Mouse (Mus musculus) embryonic fibroblast, embryonic 13.5 days (primary cell): ENCODE results near the gene Slc4a2. TPM values are rescaled to one million over a fixed set of nuclear protein-coding genes. Genes with fewer than 3 reads are reported as not detected.

Source experiments
- H3K27ac ChIP-seq: 2 replicates; pipeline ENCODE4 v1.5.1; 2012; ENCODE audit warnings: low read length, control low read depth, inconsistent platforms; ENCODE audit not compliant: insufficient read depth
- H3K4me1 ChIP-seq: 2 replicates; pipeline ENCODE4 v1.6.1; 2011; ENCODE audit warnings: low read length; ENCODE audit not compliant: control insufficient read depth, insufficient read depth
- H3K4me3 ChIP-seq: 2 replicates; pipeline ENCODE4 v1.5.1; 2011; ENCODE audit warnings: mild to moderate bottlenecking, control low read depth, low read length; ENCODE audit not compliant: insufficient read depth
- CTCF ChIP-seq: IDR thresholded peaks from 2 replicates; pipeline ENCODE4 v1.5.1; 2011; ENCODE audit warnings: mild to moderate bottlenecking, control low read depth, low read length, moderate library complexity, borderline replicate concordance; ENCODE audit not compliant: insufficient read depth
- POLR2A ChIP-seq: IDR thresholded peaks from 2 replicates; pipeline ENCODE4 v1.6.1; 2011; ENCODE audit warnings: low read depth, mild to moderate bottlenecking, control low read depth, low read length, moderate library complexity
- polyA plus RNA-seq: library from polyadenylated mRNA; stranded (reverse); fragments of >200 nt; gene quantifications from 2 replicates; pipeline ENCODE4 v1.2.4, GENCODE M21; 2011; ENCODE audit warnings: low read depth; ENCODE audit not compliant: missing spikeins, insufficient read length

Gene Slc4a2
- polyA plus RNA-seq, 1 experiment = 59.0 TPM

DNA sequence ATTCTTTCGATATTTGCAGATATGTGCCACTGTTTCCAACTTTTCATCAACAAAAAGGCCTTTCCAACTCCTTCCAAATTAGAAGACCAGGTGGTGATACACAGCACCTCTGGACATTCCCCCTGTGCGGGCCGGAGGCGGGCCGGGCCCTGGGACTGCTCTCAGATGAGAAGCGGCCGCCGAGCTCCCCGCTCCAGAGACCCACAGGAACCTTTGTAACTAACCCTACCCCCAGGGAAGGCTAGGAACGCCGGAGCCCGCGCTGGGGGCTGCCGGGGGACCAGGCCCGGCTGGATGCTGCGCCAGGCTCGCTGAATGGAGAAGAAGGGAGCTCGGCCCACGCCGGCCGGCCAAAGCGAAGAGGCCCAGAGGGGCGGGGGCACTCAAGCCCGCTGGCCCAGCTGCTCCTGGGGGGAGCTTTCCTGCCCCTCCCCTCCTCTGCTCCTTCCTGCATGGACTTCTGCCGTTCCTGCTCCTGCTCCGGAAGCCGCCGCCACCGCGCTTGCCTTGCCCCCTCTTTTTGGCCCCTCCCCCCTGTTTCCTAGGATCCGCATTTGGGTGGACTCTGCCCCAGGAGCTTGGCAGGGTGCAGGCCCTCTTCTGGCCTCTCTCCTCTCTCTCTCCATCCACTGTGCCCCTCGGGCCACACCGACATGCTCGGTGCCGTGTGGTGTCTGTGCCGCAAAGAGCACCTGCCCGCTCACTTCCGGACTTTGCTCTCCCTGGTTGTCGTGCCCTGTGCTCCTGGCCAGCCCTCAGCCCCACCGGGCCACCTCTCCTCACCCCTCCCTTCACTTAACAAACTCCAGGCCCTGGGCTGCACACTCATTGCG lies 58.8 kb downstream of the Slc4a2 start:
- H3K4me1 ChIP-seq = peaks cover 2% of the 10 kb centered on the region; the same call in 1 of the 2 replicates
- TF ChIP-seq POLR2A (no peak), CTCF (no peak)
- no peak overlapping the region for H3K27ac ChIP-seq
- H3K4me3 ChIP-seq = no peak overlapping the region

DNA sequence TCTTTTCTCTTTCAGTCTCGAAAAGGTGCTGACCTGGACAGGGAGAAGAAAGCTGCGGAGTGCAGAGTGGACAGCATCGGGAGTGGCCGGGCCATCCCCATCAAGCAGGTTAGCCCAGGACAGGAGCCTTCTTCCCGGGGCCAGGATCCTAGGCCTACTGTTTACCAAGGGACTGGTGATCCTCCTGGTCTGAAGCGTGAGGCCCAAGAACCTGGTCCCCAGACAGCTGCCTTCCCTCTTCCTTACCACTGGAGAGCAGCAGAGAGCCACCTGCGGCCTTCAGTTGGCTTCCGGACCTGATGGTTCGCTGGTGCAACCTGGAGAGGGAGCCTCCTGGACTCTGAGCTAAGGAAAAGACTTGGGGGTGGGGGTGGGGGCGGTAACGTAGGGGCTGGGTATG lies 59.7 kb downstream of the Slc4a2 start:
- Histone ChIP-seq H3K27ac (no peak overlapping the region), H3K4me3 (no peak overlapping the region), H3K4me1 (peaks cover 2% of the 10 kb centered on the region; the same call in 1 of the 2 replicates)
- TF ChIP-seq POLR2A (no peak), CTCF (peak; percentile 79)

DNA sequence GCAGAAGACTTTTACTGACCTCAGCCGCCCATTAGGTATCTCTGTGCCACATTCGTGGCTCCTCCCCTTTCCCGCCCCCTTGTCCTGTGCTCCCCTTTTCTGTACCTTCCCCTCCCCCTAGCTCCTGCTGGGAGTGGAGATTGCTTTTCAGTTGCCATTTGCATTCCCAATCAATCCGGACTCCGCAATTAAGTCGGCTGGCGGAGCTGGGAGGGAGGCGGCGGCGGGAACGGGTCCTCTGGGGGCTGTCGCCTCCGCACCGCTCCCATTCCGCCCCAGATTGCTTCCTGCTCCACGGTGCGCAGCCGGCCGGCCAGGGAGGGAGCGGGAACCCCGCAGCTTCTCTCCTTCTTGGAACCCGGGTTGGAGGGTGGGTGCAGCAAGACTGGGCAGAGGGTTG lies 61.3 kb downstream of the Slc4a2 start:
- H3K4me3 ChIP-seq = no peak overlapping the region
- TF ChIP-seq CTCF (no peak), POLR2A (no peak)
- H3K4me1 ChIP-seq = peaks cover 2% of the 10 kb centered on the region; the same call in 1 of the 2 replicates
- no peak overlapping the region for H3K27ac ChIP-seq

DNA sequence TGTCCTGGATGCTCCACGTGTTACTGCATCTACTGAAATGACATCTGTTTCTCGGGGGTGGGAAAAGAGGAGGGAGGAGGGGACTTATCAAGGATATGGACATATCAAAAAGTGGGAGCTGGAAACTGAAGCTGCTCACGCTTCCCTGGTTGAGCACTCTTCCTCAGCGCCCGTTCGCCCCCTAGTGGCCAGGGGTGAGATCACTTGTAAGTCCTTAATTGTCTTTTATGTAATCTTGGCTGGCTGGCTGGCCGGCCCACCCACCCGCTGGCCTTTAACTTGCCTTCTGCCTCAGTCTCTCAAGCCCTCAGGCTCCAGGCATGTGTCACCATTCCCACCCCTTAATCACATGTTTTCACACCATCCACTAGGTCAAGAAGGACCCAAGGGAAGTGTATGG lies 62.5 kb downstream of the Slc4a2 start:
- H3K4me1 ChIP-seq = peaks cover 2% of the 10 kb centered on the region; the same call in 1 of the 2 replicates
- H3K4me3 ChIP-seq = no peak overlapping the region
- TF ChIP-seq POLR2A (no peak), CTCF (peak; percentile 78)
- H3K27ac ChIP-seq = no peak overlapping the region

DNA sequence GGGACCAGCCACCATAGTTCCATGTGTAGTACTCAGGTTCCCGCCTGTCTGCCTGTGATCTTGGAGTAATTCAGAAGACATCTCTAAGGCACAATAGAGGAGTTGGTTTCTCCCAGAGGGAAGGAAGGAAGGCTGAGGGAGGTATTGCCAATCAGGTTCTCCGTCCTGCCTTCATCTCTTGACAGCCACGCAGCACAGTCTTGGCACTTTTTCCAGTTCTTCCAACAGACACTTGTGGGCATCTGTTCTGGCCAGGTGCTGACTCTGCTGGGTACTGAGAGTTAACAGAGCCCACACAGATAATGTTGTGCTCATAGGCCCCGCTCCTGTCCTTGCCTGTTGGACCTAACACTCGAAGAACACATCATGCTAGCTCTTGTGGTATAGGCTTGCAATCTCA lies 63.1 kb downstream of the Slc4a2 start:
- peaks cover 2% of the 10 kb centered on the region; the same call in 1 of the 2 replicates for H3K4me1 ChIP-seq
- no peak overlapping the region for H3K4me3 ChIP-seq
- H3K27ac ChIP-seq = no peak overlapping the region
- TF ChIP-seq CTCF = no peak
- TF ChIP-seq POLR2A = no peak

DNA sequence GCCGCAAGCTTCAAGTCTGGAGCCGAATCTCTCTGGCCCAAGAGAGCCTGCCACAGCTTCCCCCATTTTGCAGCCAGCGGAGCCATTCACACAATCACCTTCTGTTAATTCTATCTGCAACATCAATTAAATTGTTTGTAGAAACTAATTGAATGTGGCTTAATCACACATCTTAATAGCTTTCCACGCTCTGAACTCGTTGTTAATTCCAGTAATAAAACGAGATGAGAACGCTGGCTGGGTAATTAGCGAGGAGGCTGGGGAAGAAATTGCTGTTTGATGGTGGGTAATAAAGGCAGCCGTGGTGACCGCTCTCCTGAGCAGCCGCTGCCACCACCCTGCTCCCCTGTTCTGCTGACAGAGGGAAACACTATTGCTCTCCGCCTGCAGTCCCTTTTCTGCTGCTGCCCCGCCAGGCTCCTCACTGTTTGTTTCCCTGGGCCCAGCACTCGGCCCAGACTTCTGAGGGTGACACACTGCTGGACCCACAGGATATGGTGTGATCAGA lies 66.8 kb downstream of the Slc4a2 start:
- no peak for TF ChIP-seq CTCF
- no peak for TF ChIP-seq POLR2A
- no peak overlapping the region for H3K27ac ChIP-seq
- H3K4me1 ChIP-seq = peaks cover 2% of the 10 kb centered on the region; the same call in 1 of the 2 replicates
- no peak overlapping the region for H3K4me3 ChIP-seq

Other genes starting within 250 kb of the Slc4a2 start
- 2.2 and 2.9 TPM in 2 replicates for gene Kcnh2, start 72.2 kb upstream of the Slc4a2 start, polyA plus RNA-seq
- gene Nos3, start 59.0 kb upstream of the Slc4a2 start, polyA plus RNA-seq = 0.12 TPM in 1 of 2 replicates, not detected in the other
- gene Atg9b, start 31.7 kb upstream of the Slc4a2 start, polyA plus RNA-seq = 0.39 and 1.0 TPM in 2 replicates
- gene Abcb8, start 30.2 kb upstream of the Slc4a2 start, polyA plus RNA-seq = 10.6 and 11.7 TPM in 2 replicates
- gene Asic3, start 10.4 kb upstream of the Slc4a2 start, polyA plus RNA-seq = 2.3 and 3.5 TPM in 2 replicates
- gene Cdk5, start 307 bp upstream of the Slc4a2 start, polyA plus RNA-seq = 70.7 and 76.7 TPM in 2 replicates
- 63.3 and 91.1 TPM in 2 replicates for gene Fastk, start 21.4 kb downstream of the Slc4a2 start, polyA plus RNA-seq
- 5.9 and 9.8 TPM in 2 replicates for gene Tmub1, start 24.0 kb downstream of the Slc4a2 start, polyA plus RNA-seq
- gene Agap3, start 28.3 kb downstream of the Slc4a2 start, polyA plus RNA-seq = 31.2 and 38.7 TPM in 2 replicates
- not detected in 2 replicates for gene Gbx1, start 103.4 kb downstream of the Slc4a2 start, polyA plus RNA-seq
- not detected in 2 replicates for gene Asb10, start 117.1 kb downstream of the Slc4a2 start, polyA plus RNA-seq
- not detected in 2 replicates for gene 4931409K22Rik, start 133.0 kb downstream of the Slc4a2 start, polyA plus RNA-seq
- 69.3 and 73.4 TPM in 2 replicates for gene Abcf2, start 153.6 kb downstream of the Slc4a2 start, polyA plus RNA-seq
- gene Chpf2, start 162.9 kb downstream of the Slc4a2 start, polyA plus RNA-seq = 45.5 and 54.6 TPM in 2 replicates
- 22.9 and 27.8 TPM in 2 replicates for gene Smarcd3, start 200.6 kb downstream of the Slc4a2 start, polyA plus RNA-seq